20 mouse cellular contexts compared by ENCODE assay signal in the genomic region with DNA sequence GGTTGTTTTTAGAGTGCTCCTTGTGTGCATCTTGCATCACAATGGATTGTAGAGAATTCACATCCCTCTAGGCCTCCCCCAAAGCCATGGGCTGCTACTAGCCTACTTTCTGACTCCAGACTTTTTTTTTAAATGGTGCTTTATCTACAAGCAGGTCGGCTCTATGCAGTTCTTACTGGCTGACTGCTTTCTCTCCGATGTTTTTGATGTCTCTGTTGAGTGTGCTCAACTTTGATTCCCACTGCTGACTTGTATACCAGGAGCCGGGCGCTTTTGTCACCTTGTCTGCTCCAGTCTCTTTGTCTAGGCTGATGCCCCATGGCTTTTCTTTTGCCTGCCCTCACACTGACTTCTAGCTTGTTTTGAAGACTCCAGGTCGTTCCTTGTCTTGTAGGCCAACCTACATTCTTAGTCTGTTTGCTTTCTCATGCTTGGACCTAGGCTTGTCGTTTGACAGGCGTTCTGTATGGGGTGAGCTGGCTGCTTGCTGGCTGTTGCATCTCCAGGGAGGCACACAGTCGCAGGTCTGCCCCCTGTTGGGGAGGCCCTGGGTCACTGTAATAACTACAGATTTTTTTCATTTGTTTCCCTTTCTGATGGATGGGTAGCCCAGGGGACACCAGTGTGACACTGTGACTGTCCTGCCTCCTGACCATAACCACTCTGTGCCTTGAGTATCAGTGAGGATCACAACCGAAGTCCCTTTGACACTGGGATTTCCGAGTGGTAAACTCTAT. TPM values are rescaled to one million over a fixed set of nuclear protein-coding genes. Genes with fewer than 3 reads are reported as not detected.
A peak's percentile ranks its signal among the peaks of the same experiment; 100 is the strongest.
DNase-seq lines count a peak whose midpoint lies in the region; ATAC-seq and TF ChIP-seq lines count a peak whose summit lies in the region.
"Had no signal": no experiment of that assay in that cellular context is flagged by ENCODE, and none has a peak within 500 bp of the region (broad histone marks: within the 10 kb centered on the region; RNA-seq: fewer than 3 reads in every experiment).

No protein-coding gene starts in this region.

- H3K9ac ChIP-seq in liver, adult 2 months (ENCODE audit: low read depth, low read length), result no peak overlapping the region
- H3K9ac ChIP-seq in liver, embryonic 12.5 days, result no peak overlapping the region
- H3K9ac ChIP-seq: hindbrain, embryonic 15.5 days had no signal

- DNase-seq in gastrocnemius, adult 2 months, result no peak
- no peak for DNase-seq in gastrocnemius, postnatal 14 days
- no peak for DNase-seq in liver, adult 2 months (ENCODE audit: extremely low read depth, low read depth, low spot score)
- DNase-seq in ZHBTc4 (ENCODE audit: low read depth, low spot score), result peak; percentile 51
- DNase-seq in embryo, embryonic 10 days (ENCODE audit: low spot score), result no peak
- no peak for DNase-seq in spleen, postnatal 14 days (ENCODE audit: low spot score in 2 of 2)
- DNase-seq: adrenal gland, adult 8-10 months; heart, adult 11 months; lung, adult 2 months; right cerebral cortex, postnatal 14 days; thymus, adult 2 months had no signal

- H3K4me2 ChIP-seq in liver, embryonic 12.5 days, result no peak overlapping the region
- H3K4me2 ChIP-seq: hindbrain, embryonic 15.5 days had no signal

- no peaks in the 10 kb centered on the region for H3K79me2 ChIP-seq in liver, adult 2 months (ENCODE audit: control insufficient read depth, insufficient read depth, low read length)

- no peak overlapping the region for H3K27ac ChIP-seq in gastrocnemius, adult 2 months
- H3K27ac ChIP-seq in liver, adult 2 months (replicated peaks; ENCODE audit: insufficient read depth, low read depth, low read length), result no peak overlapping the region
- H3K27ac ChIP-seq in liver, embryonic 12.5 days, result no peak overlapping the region
- H3K27ac ChIP-seq: hindbrain, embryonic 15.5 days; limb, embryonic 10.5 days; midbrain, embryonic 10.5 days had no signal

- peak; percentile 23; the same call in 1 of the 2 replicates for TF ChIP-seq CTCF in gastrocnemius, adult 2 months (IDR thresholded peaks at IDR 0.05)
- peak; percentile 25; the same call in 1 of the 2 replicates for TF ChIP-seq CTCF in liver, adult 2 months (IDR thresholded peaks at IDR 0.05; ENCODE audit: low read depth, low read length)
- TF ChIP-seq CTCF in E14TG2a.4 (conservative IDR thresholded peaks at IDR 0.05; ENCODE audit: low read length), result 0 out of 2 replicates have a peak, but pooled peaks have one; percentile 11

- H3K4me3 ChIP-seq in gastrocnemius, adult 2 months, result no peak overlapping the region
- no peak overlapping the region for H3K4me3 ChIP-seq in liver, adult 2 months (ENCODE audit: insufficient read depth, low read depth, low read length)
- H3K4me3 ChIP-seq in liver, embryonic 12.5 days, result no peak overlapping the region
- H3K4me3 ChIP-seq in E14TG2a.4 (replicated peaks; ENCODE audit: low read length), result no peak overlapping the region
- H3K4me3 ChIP-seq: hindbrain, embryonic 15.5 days; limb, embryonic 10.5 days; midbrain, embryonic 10.5 days; myocyte had no signal

- intact Hi-C loops in gastrocnemius, adult 2 months (cut with DNase I), result loop anchor here (5.0 kb wide), 2 partner anchors 93 to 133 kb away; no protein-coding TSS in a partner anchor
- intact Hi-C loops in gastrocnemius, postnatal 14 days (cut with DNase I; ENCODE audit: low total_unique reads), result loop anchor here (5.0 to 10.0 kb wide), 3 partner anchors 115 to 273 kb away; no protein-coding TSS in a partner anchor

- H3K9me3 ChIP-seq in liver, embryonic 12.5 days (replicated peaks), result no peaks in the 10 kb centered on the region
- no peaks in the 10 kb centered on the region for H3K9me3 ChIP-seq in E14TG2a.4 (ENCODE audit: low read length)
- H3K9me3 ChIP-seq: hindbrain, embryonic 15.5 days; limb, embryonic 10.5 days; midbrain, embryonic 10.5 days had no signal

- no peak for ATAC-seq in liver, embryonic 12.5 days

- no peak for TF ChIP-seq POLR2A in liver, adult 2 months (IDR thresholded peaks at IDR 0.05; ENCODE audit: extremely low read depth, insufficient read depth, low read length)

- no peaks in the 10 kb centered on the region for H3K36me3 ChIP-seq in liver, adult 2 months (ENCODE audit: control insufficient read depth, insufficient read depth, low read length)
- no peaks in the 10 kb centered on the region for H3K36me3 ChIP-seq in liver, embryonic 12.5 days
- H3K36me3 ChIP-seq in E14TG2a.4 (ENCODE audit: insufficient read depth, low read length), result no peaks in the 10 kb centered on the region
- H3K36me3 ChIP-seq: hindbrain, embryonic 15.5 days; limb, embryonic 10.5 days; midbrain, embryonic 10.5 days had no signal

- H3K4me1 ChIP-seq in liver, adult 2 months (ENCODE audit: control insufficient read depth, insufficient read depth, low read length), result no peaks in the 10 kb centered on the region
- no peaks in the 10 kb centered on the region for H3K4me1 ChIP-seq in liver, embryonic 12.5 days
- H3K4me1 ChIP-seq in E14TG2a.4 (replicated peaks; ENCODE audit: low read depth, low read length), result peaks cover 52% of the 10 kb centered on the region

- H3K27me3 ChIP-seq in liver, adult 2 months (ENCODE audit: control insufficient read depth, insufficient read depth, low read length), result no peaks in the 10 kb centered on the region
- no peaks in the 10 kb centered on the region; the same call in 1 of the 2 replicates for H3K27me3 ChIP-seq in liver, embryonic 12.5 days (replicated peaks)
- peaks cover 14% of the 10 kb centered on the region for H3K27me3 ChIP-seq in E14TG2a.4 (ENCODE audit: insufficient read depth, low read length)
- H3K27me3 ChIP-seq: hindbrain, embryonic 15.5 days had no signal

- WGBS in liver, adult 2 months, result 68% methylated on average over 10 of the region's 10 CpGs
- 47% methylated on average over 10 of the region's 10 CpGs for WGBS in liver, embryonic 12.5 days (ENCODE audit: insufficient replicate concordance)

RNA-seq across cellular contexts. Expression of a gene that starts 45.0 kb away (rescaled TPM):
- total RNA-seq in gastrocnemius, adult 2 months (2021), result not detected
- not detected for total RNA-seq in gastrocnemius, postnatal 14 days (2021)
- not detected in 2 replicates for total RNA-seq in liver, adult 2 months (2014; rRNA removed)
- not detected in 2 replicates for polyA plus RNA-seq in liver, adult 2 months (2012; rRNA removed)
- polyA plus RNA-seq in liver, embryonic 12.5 days (2016; fragmentation: Nextera tagmentation; extraction: Ambion mirVana), result not detected in 2 replicates
- polyA plus RNA-seq: embryonic facial prominence, embryonic 11.5 days; heart, embryonic 16.5 days; hindbrain, embryonic 15.5 days; kidney, embryonic 14.5 days; limb, embryonic 10.5 days; midbrain, embryonic 10.5 days; myocyte had no signal
